Mouse (Mus musculus) C2C12 (cell line): ENCODE results near the gene Ankrd36. TPM values are rescaled to one million over a fixed set of nuclear protein-coding genes. Genes with fewer than 3 reads are reported as not detected.
A peak's percentile ranks its signal among the peaks of the same experiment; 100 is the strongest.

ENCODE experiments used
- H3K27me3 ChIP-seq: one replicate; pipeline ENCODE4 v1.6.1; 2011; ENCODE audit not compliant: control insufficient read depth, insufficient read depth, insufficient read length
- H3K36me3 ChIP-seq: one replicate; pipeline ENCODE4 v1.6.1; 2011; ENCODE audit not compliant: control insufficient read depth, insufficient read depth
- H3K4me3 ChIP-seq: one replicate; pipeline ENCODE4 v1.5.1; 2011; ENCODE audit warnings: mild to moderate bottlenecking, control low read depth; ENCODE audit not compliant: poor library complexity, insufficient read depth, severe bottlenecking
- H3K79me2 ChIP-seq: one replicate; pipeline ENCODE4 v1.6.1; 2011; ENCODE audit not compliant: control insufficient read depth, insufficient read depth
- H3K79me3 ChIP-seq: one replicate; pipeline ENCODE4 v1.6.1; 2011; ENCODE audit warnings: low read depth, control low read depth
- H3ac ChIP-seq: one replicate; pipeline ENCODE3; 2011; ENCODE audit warnings: low read depth; ENCODE audit not compliant: control insufficient read depth, insufficient read length
- CEBPB ChIP-seq: IDR thresholded peaks from one replicate; pipeline ENCODE4 v1.6.1; 2011; ENCODE audit warnings: low read depth, mild to moderate bottlenecking, control low read depth, moderate library complexity
- CTCF ChIP-seq: IDR thresholded peaks from one replicate; pipeline ENCODE4 v1.5.1; 2011; ENCODE audit not compliant: control insufficient read depth, insufficient read depth, insufficient read length
- FOSL1 ChIP-seq: IDR thresholded peaks from one replicate; pipeline ENCODE4 v1.8.0; 2011; ENCODE audit warnings: mild to moderate bottlenecking, low read length; ENCODE audit not compliant: poor library complexity, insufficient read depth, severe bottlenecking
- MAX ChIP-seq: IDR thresholded peaks from one replicate; pipeline ENCODE4 v1.6.1; 2011; ENCODE audit warnings: mild to moderate bottlenecking, control low read depth
- MYOD1 ChIP-seq: IDR thresholded peaks from one replicate; pipeline ENCODE4 v1.6.1; 2011; ENCODE audit warnings: low read depth; ENCODE audit not compliant: control insufficient read depth, insufficient read length
- MYOG ChIP-seq: IDR thresholded peaks from one replicate; pipeline ENCODE4 v1.6.1; 2011; ENCODE audit not compliant: control insufficient read depth, insufficient read length; ENCODE audit errors: extremely low read depth
- USF1 ChIP-seq: IDR thresholded peaks from one replicate; pipeline ENCODE4 v1.6.1; 2011; ENCODE audit warnings: low read depth, mild to moderate bottlenecking, control low read depth, moderate library complexity
- long read RNA-seq, 2 experiments: library from polyadenylated mRNA; unstranded; transcript quantifications; one replicate each; pipeline ENCODE4 v2.0.0; 2019 to 2020
- polyA plus RNA-seq: library from polyadenylated mRNA; unstranded; fragments of >200 nt; fragmentation: generic; extraction: Trizol; gene quantifications from one replicate; pipeline ENCODE4 v1.2.1, GENCODE M21; 2012; ENCODE audit warnings: missing spikeins

Gene Ankrd36
- polyA plus RNA-seq = not detected
- long read RNA-seq, experiment 1 = 0 reads
- long read RNA-seq, experiment 2, partial matches to known transcripts = 0 of 1 reads
- long read RNA-seq, experiment 2, other reads (novel, unspliced or antisense) = 1 of 1 reads

DNA sequence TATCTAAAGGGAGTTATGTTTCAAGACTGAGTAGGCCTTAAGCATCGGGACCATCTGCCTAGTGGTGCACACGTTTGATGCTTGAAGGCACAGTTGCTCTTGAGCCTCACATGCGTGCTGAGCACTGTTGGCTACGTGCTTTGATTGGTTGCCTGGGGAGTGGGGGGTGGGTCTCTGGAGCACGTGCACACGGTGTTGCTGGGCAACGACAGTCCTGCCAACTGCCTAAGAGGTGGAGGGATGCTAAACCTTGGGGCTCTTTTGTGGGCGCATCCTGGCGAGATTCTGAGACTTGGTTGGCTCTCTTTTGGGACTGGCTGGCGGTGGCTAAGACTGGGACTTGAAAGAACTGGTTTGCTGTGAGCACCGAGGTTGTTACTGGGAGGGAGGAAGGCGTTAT, at the start of gene Ankrd36:
Gene Ankrd36, plus strand, starts transcription at position 211 of the 400 bp plus-strand sequence.
- no peaks in the 10 kb centered on the region for H3K27me3 ChIP-seq
- no peaks in the 10 kb centered on the region for H3K36me3 ChIP-seq
- no peaks in the 10 kb centered on the region for H3K79me3 ChIP-seq
- H3K79me2 ChIP-seq = no peaks in the 10 kb centered on the region
- H3ac ChIP-seq = no peak within 1 kb of the TSS
- no peak for TF ChIP-seq MYOD1
- no peak within 1 kb of the TSS for H3K4me3 ChIP-seq

DNA sequence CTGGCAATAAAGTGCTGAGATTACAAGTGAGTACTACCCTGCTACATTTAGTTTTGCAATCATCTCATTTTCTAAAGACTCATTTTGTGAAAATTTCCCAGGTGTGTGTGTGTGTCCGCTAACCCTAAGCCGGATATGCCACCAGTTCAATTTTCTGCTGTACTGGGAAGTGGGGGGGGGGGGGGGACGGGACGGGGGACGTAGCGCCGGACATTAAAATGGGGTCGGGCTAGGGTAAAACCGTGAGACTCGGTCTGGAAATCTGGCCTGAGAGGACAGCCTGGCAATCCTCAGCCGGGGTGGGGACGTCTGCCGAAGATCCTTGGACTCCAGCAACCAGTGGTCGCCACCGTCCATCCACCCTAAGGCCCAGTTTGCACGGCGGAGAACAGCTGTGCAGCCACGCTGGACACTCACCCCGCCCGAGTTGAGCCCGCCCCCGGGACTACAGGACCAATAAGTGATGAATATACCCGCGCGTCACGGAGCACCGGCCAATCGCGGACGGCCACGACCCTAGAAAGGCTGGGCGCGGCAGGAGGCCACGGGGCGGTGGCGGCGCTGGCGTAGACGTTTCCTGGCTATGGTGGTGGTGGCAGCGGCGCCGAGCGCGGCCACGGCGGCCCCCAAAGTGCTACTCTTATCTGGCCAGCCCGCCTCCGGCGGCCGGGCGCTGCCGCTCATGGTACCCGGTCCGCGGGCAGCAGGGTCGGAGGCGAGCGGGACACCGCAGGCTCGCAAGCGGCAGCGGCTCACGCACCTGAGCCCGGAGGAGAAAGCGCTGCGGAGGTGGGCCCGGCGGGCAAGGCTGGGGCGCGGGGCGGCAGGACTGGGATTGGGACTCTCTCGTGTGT, 48.8 kb upstream of the Ankrd36 start, which contains the start of gene Xbp1:
Gene Xbp1, plus strand, starts transcription at position 248 of the 854 bp plus-strand sequence.
- peaks cover 35% of the 10 kb centered on the region for H3K36me3 ChIP-seq
- H3K79me3 ChIP-seq = peaks cover 23% of the 10 kb centered on the region
- H3K27me3 ChIP-seq = no peaks in the 10 kb centered on the region
- TF ChIP-seq MAX (peak; percentile 75), USF1 (no peak), MYOD1 (peak; percentile 61), CTCF (no peak), CEBPB (no peak), MYOG (no peak), FOSL1 (no peak)
- peak within 1 kb of the TSS; percentile 99 for H3K4me3 ChIP-seq
- H3ac ChIP-seq = peak within 1 kb of the TSS; percentile 92
- peaks cover 44% of the 10 kb centered on the region for H3K79me2 ChIP-seq

DNA sequence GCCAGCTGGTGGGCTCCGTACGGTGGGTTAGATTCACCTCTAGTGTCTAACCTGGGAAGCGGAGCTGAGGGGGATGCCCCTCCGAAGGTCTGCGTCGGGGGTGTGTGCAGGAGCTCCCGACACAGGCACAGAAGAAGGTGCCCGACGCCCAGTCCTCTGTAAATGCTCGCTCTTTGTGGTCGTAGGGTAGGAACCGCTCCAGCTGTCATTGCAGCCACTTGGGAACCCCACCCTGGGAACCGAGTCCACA, 48.3 kb upstream of the Ankrd36 start:
- Histone ChIP-seq H3K79me2 (peaks cover 44% of the 10 kb centered on the region), H3K4me3 (peak overlapping the region; percentile 99), H3K36me3 (peaks cover 41% of the 10 kb centered on the region), H3ac (peak overlapping the region; percentile 92), H3K27me3 (no peaks in the 10 kb centered on the region), H3K79me3 (peaks cover 23% of the 10 kb centered on the region)
- TF ChIP-seq USF1 = no peak
- no peak for TF ChIP-seq MYOD1
- TF ChIP-seq MYOG = no peak
- TF ChIP-seq CTCF = no peak
- TF ChIP-seq MAX = no peak
- no peak for TF ChIP-seq CEBPB
- no peak for TF ChIP-seq FOSL1

DNA sequence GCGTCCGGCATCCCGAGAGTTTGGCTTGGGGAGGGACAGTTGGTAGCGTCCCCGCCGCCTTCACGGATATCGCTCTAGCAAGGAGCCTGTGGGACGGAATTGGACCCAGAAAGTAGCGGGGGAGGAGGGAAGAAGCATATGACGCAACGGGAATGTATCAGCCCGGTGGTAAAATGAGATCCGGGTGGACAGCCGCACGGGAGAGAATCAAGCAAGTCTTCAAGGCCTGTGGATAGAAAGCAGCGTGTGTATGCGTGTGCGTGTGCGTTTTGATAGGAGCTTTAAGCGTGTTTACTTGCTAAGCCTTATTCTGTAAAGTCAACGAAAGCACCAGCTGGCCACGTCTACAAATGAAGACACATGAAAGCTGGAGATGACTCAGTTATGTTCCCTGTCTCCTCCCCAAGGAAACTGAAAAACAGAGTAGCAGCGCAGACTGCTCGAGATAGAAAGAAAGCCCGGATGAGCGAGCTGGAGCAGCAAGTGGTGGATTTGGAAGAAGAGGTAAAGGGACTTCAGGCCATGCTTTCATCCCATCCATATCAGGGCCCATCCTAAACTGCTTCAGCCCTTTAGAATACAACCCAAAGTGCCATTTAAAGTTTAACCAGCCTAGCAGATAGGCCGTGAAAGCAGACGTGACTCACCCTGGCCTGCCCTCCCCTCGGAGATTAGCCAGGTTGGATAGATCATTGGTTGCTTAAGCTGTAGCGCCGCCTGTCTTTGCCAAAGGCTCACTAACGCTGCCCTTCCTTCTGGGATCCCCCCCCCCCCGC, 47.8 kb upstream of the Ankrd36 start:
- peaks cover 23% of the 10 kb centered on the region for H3K79me3 ChIP-seq
- TF ChIP-seq MYOD1 = no peak
- no peak for TF ChIP-seq USF1
- no peak for TF ChIP-seq FOSL1
- no peak for TF ChIP-seq MYOG
- peak; percentile 60 for TF ChIP-seq CTCF
- peak; percentile 81 for TF ChIP-seq CEBPB
- peak; percentile 27 for TF ChIP-seq MAX
- peaks cover 45% of the 10 kb centered on the region for H3K36me3 ChIP-seq
- peak overlapping the region; percentile 99 for H3K4me3 ChIP-seq
- peaks cover 44% of the 10 kb centered on the region for H3K79me2 ChIP-seq
- H3ac ChIP-seq = peak overlapping the region; percentile 92
- H3K27me3 ChIP-seq = no peaks in the 10 kb centered on the region

DNA sequence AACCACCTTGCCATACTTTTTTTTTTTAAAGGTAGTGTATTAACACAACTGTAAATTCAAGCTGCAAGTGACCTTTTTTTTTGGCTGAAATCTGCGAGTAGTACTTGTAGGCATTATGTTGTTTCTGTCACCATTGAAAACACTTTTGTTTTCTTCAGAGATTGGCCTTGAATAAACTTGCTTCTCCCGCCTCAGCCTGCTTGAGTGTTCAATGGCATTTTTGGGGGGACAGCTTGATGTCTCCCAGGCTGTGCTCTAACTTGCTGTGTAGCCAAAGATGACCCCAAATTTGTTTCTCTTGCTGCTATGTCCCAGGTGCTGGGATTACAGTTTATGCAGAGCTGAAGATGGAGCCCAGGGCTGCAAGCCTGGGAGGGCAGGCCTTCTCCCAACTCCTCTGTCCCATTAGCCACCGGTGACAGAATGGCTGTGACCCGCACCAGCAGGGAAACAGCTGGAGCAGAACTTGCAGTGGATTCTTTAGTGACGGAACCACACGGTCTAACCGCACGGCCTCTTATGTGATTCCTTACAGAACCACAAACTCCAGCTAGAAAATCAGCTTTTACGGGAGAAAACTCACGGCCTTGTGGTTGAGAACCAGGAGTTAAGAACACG, 46.6 kb upstream of the Ankrd36 start:
- Histone ChIP-seq H3K36me3 (peaks cover 57% of the 10 kb centered on the region), H3K4me3 (peak overlapping the region; percentile 99), H3K27me3 (no peaks in the 10 kb centered on the region), H3K79me2 (peaks cover 44% of the 10 kb centered on the region), H3ac (no peak overlapping the region), H3K79me3 (peaks cover 23% of the 10 kb centered on the region)
- TF ChIP-seq FOSL1 (no peak), CEBPB (no peak)
